Mouse (Mus musculus) R1 (cell line): ENCODE measurements around the gene Rps6ka2.

Experiments
- DNase-seq: peaks from one replicate; pipeline ENCODE4 v3.0.0-alpha.2; 2018; ENCODE audit warnings: low read depth, low spot score

Rps6ka2 gene

DNA sequence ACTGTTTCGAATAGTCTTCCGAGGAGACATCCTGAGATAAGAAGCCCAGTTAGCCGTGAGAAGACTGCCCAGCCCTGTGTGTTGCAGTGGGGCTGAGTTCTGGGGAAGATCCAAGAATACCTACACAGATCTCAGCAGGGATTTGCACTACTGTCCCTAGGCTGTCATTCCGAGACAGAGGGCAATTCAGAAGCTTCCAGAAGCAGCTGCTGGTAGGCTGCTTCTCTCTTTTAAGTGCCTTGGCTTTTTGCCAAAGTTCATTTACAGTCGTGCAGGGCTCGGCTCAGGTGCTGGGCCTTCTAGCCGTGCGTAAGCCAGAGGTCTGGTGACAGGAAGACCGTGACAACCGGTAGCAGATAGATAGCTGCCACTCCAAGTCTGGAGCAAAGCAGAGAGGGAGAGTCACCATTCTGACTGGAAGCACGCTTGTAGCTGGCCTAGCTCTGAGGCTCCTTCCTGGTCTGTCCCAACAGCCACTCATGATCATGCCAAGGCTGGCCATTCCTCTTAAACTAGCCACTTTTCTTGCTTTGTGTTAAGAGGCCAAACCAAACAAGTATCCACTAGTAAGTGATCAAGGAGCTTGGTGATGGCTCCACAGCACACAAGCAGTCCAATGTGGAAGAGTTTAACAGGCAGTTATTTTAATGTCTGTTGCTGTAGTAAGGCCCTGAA lies 49.3 kb downstream of the Rps6ka2 start:
- DNase-seq, result no peak

GRCm38 (mm10) chr17:7221310-7221709 lies 51.4 kb downstream of the Rps6ka2 start:
- no peak for DNase-seq

- DNase-seq, result no peak
These were observed 52.3 kb downstream of the Rps6ka2 start for GRCm38 (mm10) chr17:7222198-7222597.

DNA sequence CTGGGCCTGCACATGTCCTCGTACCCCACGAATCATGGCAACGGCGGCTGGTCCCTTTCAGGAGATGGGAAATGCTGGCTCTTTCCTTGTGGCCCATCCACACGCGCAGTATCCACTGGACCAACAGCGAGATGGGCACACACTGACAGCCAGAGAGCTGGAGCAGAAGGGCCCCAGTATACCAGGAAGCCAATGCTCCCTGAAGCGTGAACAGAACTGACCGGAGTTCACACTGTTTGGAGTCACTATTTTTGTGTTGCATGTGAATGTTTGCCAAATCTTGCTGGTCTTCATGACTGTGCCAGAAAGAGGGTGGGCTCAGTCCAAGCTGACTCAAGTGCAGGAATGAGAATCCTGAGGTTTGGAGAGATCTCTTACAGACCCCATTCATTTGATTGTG lies 58.6 kb downstream of the Rps6ka2 start:
- no peak for DNase-seq

- DNase-seq, result no peak
These were observed 61.4 kb downstream of the Rps6ka2 start for GRCm38 (mm10) chr17:7231312-7231711.

DNA sequence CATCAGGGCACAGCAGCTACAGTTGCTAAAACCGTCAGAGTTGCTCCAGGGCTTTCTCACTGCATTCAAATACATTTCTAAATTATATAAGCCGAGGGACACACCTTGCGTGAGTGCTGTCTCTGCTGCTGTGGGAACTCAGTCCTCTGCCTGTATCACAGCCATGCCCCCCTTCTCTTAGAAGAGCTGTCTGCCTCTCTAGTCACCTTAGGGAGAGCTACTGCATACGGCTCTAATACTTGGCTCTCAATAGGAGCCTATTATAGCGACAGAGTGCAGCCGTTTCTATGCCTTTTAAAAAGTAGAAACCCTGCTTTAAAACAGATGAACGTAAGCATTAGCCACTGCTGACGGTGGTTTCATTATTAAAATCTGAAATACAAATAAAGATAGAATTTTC lies 61.9 kb downstream of the Rps6ka2 start:
- no peak for DNase-seq

GRCm38 (mm10) chr17:7232400-7232799 lies 62.5 kb downstream of the Rps6ka2 start:
- DNase-seq, result no peak

DNA sequence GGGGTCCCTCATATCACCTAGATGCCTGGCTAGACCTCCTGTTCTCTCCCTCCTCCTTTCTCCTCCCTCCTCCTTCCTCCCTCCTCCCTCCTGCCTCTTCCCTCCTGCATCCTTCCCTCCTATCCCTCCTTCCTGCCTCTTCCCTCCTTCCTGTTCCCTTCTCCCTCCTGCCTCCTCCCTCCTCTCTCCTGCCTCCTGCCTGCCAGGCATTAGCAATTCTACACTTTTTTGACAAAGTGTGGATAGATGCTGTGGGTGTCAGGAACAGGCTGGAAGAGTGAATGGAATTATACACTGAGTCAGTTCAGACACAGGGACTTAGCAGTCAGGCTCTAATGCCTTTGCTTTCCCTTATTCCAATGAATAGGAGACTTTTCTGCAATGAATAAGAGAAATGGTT lies 63.3 kb downstream of the Rps6ka2 start:
- DNase-seq, result no peak

GRCm38 (mm10) chr17:7237706-7238105 lies 67.8 kb downstream of the Rps6ka2 start:
- DNase-seq, result no peak

DNA sequence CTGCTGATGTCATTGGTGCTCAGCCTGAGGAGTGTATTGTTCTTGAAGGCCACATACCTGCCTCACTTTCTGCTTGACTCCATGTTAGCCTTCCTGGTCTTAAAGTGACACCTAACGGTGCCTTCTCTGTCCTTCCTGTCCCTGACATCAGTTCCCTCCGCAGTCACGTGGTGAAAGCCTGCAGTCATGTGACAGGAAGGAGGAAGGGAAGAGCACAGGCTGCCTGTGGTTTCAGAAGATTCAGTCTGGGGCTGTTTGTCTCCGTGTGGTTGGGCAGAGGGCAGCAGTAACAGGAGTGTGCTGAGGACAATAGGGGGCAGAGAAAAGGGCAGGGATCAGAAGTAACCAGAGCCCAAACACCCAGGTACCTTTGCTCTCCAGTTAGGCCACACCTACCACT lies 68.9 kb downstream of the Rps6ka2 start:
- DNase-seq, result peak; percentile 80

DNA sequence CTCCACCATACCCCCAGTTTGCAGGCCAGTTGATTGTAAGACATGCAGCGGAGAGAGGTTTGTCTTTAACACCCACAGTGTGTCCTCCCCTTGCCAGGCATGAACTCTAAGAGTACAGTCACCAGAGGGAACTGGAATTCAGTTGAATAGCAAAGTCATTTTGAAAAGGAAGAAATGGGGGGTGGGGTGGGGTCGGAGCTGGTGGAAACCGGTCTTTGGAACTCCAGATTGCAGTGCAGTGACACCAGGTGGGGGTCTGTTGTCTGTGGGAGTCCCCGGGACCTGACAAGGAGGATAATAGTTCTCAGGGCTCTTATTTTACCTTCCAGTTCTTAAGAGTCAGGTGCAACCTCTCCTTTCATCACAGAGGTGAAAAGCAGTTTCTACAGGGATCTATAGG lies 70.6 kb downstream of the Rps6ka2 start:
- peak; percentile 75 for DNase-seq

DNA sequence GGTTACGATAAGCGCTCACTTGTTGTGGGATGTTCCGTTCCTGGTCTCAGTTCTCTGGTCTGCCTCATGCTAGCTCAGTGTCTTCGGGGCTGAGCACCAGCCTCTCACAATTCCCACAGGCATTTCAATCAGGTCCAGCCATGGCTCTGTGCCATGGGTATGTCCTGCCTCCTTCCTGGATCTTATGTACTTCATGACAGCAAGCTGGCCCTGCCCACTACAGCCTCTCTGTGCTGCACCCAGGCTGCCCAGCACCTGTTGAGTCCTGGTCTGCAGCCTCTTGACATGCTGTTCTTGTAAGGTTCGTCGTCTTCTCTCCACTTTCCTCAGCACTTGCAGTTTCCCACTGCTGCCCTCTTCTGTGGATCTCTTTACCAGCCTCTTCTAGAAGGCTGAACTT lies 75.2 kb downstream of the Rps6ka2 start:
- no peak for DNase-seq

DNA sequence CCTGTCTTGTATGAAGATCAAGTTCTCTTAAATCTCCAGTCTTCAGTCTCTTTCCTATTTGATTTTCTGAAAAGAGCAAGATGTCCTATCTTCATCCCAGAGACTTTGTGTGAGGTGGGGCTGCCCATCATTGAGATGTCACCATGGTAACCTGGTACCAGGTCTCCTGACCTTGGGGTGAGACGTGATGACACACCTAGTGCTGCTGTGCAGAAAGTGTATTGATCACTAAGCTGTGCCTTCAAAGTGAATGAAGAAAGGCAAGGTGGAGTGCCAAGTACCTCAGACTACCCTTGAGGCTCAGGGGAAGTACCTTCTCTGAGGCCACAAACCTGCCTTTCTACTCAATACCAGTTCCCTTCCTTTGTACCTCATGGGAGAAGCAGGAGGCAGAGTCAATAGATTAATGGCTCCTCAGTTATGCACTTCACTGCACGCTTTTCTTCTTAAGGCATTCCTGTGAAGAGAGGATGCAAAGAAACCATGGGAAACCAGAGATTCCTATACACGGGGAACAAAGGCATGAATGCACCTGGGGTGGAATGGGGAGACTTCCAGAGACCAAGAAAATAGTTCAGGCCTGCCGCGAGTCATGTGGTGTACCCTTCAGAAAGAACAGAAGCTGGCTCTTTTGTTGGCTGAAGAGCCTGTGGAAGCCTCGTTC lies 77.1 kb downstream of the Rps6ka2 start:
- peak; percentile 98 for DNase-seq

GRCm38 (mm10) chr17:7250373-7250772 lies 80.5 kb downstream of the Rps6ka2 start:
- no peak for DNase-seq

- DNase-seq, result no peak
These were observed 87.3 kb downstream of the Rps6ka2 start for GRCm38 (mm10) chr17:7257208-7257607.

GRCm38 (mm10) chr17:7258748-7259359 lies 88.9 kb downstream of the Rps6ka2 start:
- no peak for DNase-seq

GRCm38 (mm10) chr17:7260360-7260759 lies 90.4 kb downstream of the Rps6ka2 start:
- no peak for DNase-seq

- peak; percentile 78 for DNase-seq
These were observed 92.1 kb downstream of the Rps6ka2 start for GRCm38 (mm10) chr17:7262056-7262455.

GRCm38 (mm10) chr17:7262620-7263019 lies 92.7 kb downstream of the Rps6ka2 start:
- DNase-seq, result no peak

DNA sequence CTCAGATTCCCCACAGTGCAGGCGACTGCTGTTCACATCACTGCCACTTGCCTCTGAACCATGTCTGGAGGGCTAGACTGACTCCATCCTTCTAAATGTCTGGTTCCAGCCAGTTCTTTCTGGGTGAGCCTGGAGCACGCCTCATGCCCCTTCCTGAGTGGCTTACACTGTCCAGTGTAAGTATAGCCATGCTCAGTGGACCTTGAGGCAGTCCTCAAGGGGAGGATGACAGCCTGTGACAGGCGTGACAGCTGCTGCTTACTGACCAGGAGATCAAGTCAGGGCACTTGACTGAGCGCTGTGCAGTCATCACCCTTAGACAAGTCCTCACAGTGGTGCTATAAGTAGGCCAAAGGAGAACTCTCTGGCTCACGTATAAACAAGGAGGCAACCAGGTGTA lies 94.7 kb downstream of the Rps6ka2 start:
- DNase-seq, result no peak

GRCm38 (mm10) chr17:7265291-7265690 lies 95.4 kb downstream of the Rps6ka2 start:
- no peak for DNase-seq

DNA sequence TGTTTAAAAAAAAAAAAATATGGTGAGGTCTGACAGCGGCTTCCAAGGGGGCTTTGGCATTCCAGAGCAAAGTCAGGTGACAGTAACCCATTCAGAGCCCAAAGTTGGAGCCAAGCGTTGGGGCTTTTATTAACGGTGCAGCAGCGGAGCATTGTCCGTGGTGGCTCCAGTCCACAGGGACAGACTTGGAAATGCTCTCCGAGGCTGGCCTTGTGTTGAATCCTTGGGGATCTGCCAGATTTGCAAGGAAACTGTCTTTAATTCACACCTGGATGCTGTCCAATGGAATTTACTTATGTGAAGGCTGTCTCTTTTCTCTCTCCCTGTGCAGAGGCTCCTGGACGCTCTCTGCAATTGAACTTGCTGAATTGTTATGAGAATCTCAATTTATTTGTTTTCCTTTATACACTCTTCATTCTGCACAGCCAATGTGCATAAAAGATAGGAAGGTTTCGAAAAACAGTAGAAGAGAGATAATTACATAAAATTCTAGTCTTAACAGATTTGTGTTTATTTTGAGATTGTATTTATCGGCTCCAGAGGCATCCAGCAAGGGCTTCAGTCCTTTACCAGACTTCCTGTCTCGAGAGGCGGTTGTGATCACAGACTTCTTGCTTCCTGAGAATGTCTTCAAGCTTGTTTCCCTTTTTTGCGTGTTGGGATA lies 95.9 kb downstream of the Rps6ka2 start:
- no peak for DNase-seq

DNA sequence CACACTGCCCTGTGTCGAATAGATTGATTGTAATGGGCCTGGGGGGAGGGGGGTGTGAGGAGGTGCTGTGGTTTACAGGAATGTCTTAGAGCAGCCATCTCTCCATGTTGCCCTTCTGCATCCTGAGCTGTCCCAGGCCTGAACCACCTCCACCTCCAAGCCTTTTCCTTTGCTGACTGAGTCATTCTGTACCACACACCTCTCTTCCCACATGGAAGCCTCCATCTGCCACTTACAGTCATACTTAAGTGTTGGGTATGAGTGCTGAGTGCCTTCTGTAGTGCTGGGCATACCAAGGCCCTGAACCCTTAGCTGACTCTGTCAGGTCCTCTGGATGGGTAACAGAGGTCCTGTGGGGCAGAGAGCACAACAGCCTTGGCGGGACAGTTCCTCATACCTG lies 97.9 kb downstream of the Rps6ka2 start:
- no peak for DNase-seq
